Comparison of ENCODE assay signal across 14 mouse cellular contexts in genomic region chr9:16152756-16153579, GRCm38 (mm10).
DNase-seq lines count a peak whose midpoint lies in the region; ATAC-seq lines count a peak whose summit lies in the region.
"Had no signal": no experiment of that assay in that cellular context is flagged by ENCODE, and none has a peak within 500 bp of the region (broad histone marks: within the 10 kb centered on the region; RNA-seq: fewer than 3 reads in every experiment).

No protein-coding gene starts in this region.

- no peaks in the 10 kb centered on the region for H3K4me1 ChIP-seq in embryonic facial prominence, embryonic 14.5 days (ENCODE audit: control insufficient read depth, insufficient read depth, low read length)
- H3K4me1 ChIP-seq in embryonic facial prominence, embryonic 10.5 days, result peaks cover 7% of the 10 kb centered on the region
- H3K4me1 ChIP-seq in midbrain, embryonic 13.5 days (replicated peaks), result peaks cover 27% of the 10 kb centered on the region
- H3K4me1 ChIP-seq: heart, embryonic 15.5 days had no signal

- H3K36me3 ChIP-seq in embryonic facial prominence, embryonic 14.5 days (ENCODE audit: control insufficient read depth, insufficient read depth, low read length), result no peaks in the 10 kb centered on the region
- H3K36me3 ChIP-seq in embryonic facial prominence, embryonic 10.5 days (replicated peaks), result no peaks in the 10 kb centered on the region
- no peaks in the 10 kb centered on the region for H3K36me3 ChIP-seq in midbrain, embryonic 13.5 days
- H3K36me3 ChIP-seq: forebrain, embryonic 12.5 days; heart, embryonic 15.5 days had no signal

- 0 out of 2 replicates have a peak, but pooled peaks have one; percentile 50 for ATAC-seq in embryonic facial prominence, embryonic 14.5 days (ENCODE audit: low read depth)
- peak; percentile 69; the same call in 1 of the 2 replicates for ATAC-seq in midbrain, embryonic 13.5 days

- H3K9me3 ChIP-seq in embryonic facial prominence, embryonic 14.5 days (ENCODE audit: control insufficient read depth, low read length), result no peaks in the 10 kb centered on the region
- no peaks in the 10 kb centered on the region for H3K9me3 ChIP-seq in embryonic facial prominence, embryonic 10.5 days
- H3K9me3 ChIP-seq in midbrain, embryonic 13.5 days, result no peaks in the 10 kb centered on the region
- H3K9me3 ChIP-seq: forebrain, embryonic 12.5 days; heart, embryonic 15.5 days had no signal

- H3K4me2 ChIP-seq in embryonic facial prominence, embryonic 14.5 days (ENCODE audit: low read depth, low read length), result no peak overlapping the region
- no peak overlapping the region for H3K4me2 ChIP-seq in midbrain, embryonic 13.5 days (replicated peaks)
- H3K4me2 ChIP-seq: forebrain, embryonic 12.5 days; heart, embryonic 15.5 days had no signal

- H3K4me3 ChIP-seq in embryonic facial prominence, embryonic 14.5 days (ENCODE audit: low read depth, low read length), result no peak overlapping the region
- no peak overlapping the region for H3K4me3 ChIP-seq in embryonic facial prominence, embryonic 10.5 days
- no peak overlapping the region for H3K4me3 ChIP-seq in midbrain, embryonic 13.5 days (replicated peaks)
- H3K4me3 ChIP-seq: forebrain, embryonic 12.5 days; heart, embryonic 15.5 days; myocyte had no signal

- peak; percentile 43 for DNase-seq in embryonic facial prominence, embryonic 14.5 days (ENCODE audit: low spot score)
- no peak for DNase-seq in embryonic facial prominence, embryonic 10.5 days (ENCODE audit: low spot score)
- DNase-seq in kidney, postnatal 10 days, result peak; percentile 73
- DNase-seq in kidney, adult 18-20 months, result no peak
- DNase-seq in heart, postnatal 4 days, result peak; percentile 20
- DNase-seq in layer of hippocampus, postnatal 14 days (ENCODE audit: low spot score in 2 of 2), result no peak
- no peak for DNase-seq in urinary bladder, adult 2 months (ENCODE audit: low spot score)
- DNase-seq: adrenal gland, adult 2 months; cerebellum, postnatal 14 days; layer of hippocampus, adult 9-11 months had no signal

- WGBS in embryonic facial prominence, embryonic 14.5 days, result 63% methylated on average over 4 of the region's 4 CpGs
- WGBS in embryonic facial prominence, embryonic 10.5 days, result 65% methylated on average over 4 of the region's 4 CpGs
- 33% methylated on average over 4 of the region's 4 CpGs for WGBS in midbrain, embryonic 13.5 days

- H3K27ac ChIP-seq in embryonic facial prominence, embryonic 14.5 days (replicated peaks; ENCODE audit: low read depth, low read length), result no peak overlapping the region
- H3K27ac ChIP-seq in embryonic facial prominence, embryonic 10.5 days (replicated peaks), result no peak overlapping the region
- H3K27ac ChIP-seq in midbrain, embryonic 13.5 days, result no peak overlapping the region
- H3K27ac ChIP-seq: forebrain, embryonic 12.5 days; heart, embryonic 15.5 days had no signal

- no peak overlapping the region for H3K9ac ChIP-seq in embryonic facial prominence, embryonic 14.5 days (ENCODE audit: low read depth, low read length)
- no peak overlapping the region for H3K9ac ChIP-seq in midbrain, embryonic 13.5 days (replicated peaks)
- H3K9ac ChIP-seq: forebrain, embryonic 12.5 days; heart, embryonic 15.5 days had no signal

- no peaks in the 10 kb centered on the region for H3K27me3 ChIP-seq in embryonic facial prominence, embryonic 14.5 days (replicated peaks; ENCODE audit: control insufficient read depth, insufficient read depth, low read length)
- H3K27me3 ChIP-seq in embryonic facial prominence, embryonic 10.5 days (replicated peaks; ENCODE audit: low read depth, poor library complexity, severe bottlenecking), result no peaks in the 10 kb centered on the region
- H3K27me3 ChIP-seq in midbrain, embryonic 13.5 days, result no peaks in the 10 kb centered on the region
- H3K27me3 ChIP-seq: forebrain, embryonic 12.5 days; heart, embryonic 15.5 days had no signal

Comparison
In these comparisons a context has a peak if more than half of its experiments do, and no peak if none do; other contexts are left out.
1. DNase-seq: peak in embryonic facial prominence, embryonic 14.5 days (single experiment), kidney, postnatal 10 days (single experiment) and heart, postnatal 4 days (single experiment); none in embryonic facial prominence, embryonic 10.5 days (single experiment), kidney, adult 18-20 months (single experiment), layer of hippocampus, postnatal 14 days (0 of 2) and urinary bladder, adult 2 months (single experiment).